Comparison of ENCODE assay signal across 12 mouse cellular contexts in the genomic region with DNA sequence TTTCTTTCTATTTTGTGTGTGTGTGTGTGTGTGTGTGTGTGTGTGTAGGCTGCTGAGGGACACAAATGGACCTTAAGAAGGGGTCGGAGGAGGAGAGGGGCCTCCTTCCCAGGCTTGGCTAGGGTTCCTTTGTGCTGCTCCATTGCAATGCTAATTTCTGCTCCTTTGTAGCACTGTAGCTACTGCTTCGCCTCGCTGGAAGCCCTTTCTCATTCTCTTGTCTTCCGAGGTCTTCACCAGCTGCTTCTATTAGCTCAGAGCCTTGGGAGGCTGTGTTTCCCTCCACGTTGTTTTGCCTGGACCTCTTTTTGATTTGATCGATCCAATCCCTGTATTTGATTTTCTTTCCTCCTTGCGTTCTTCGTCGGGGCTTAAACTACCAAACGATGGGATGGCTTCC.
DNase-seq lines count a peak whose midpoint lies in the region; ATAC-seq lines count a peak whose summit lies in the region.
"Had no signal": no experiment of that assay in that cellular context is flagged by ENCODE, and none has a peak within 500 bp of the region (broad histone marks: within the 10 kb centered on the region; RNA-seq: fewer than 3 reads in every experiment).

No protein-coding gene starts in this region.

- no peak overlapping the region for H3K9ac ChIP-seq in embryonic facial prominence, embryonic 14.5 days (ENCODE audit: low read depth, low read length)
- H3K9ac ChIP-seq in hindbrain, embryonic 15.5 days = no peak overlapping the region
- H3K9ac ChIP-seq in neural tube, embryonic 12.5 days = no peak overlapping the region
- H3K9ac ChIP-seq in intestine, embryonic 16.5 days (ENCODE audit: low read depth, low read length) = no peak overlapping the region
- H3K9ac ChIP-seq: stomach, embryonic 15.5 days had no signal

- peak overlapping the region; percentile 16; the same call in 1 of the 2 replicates for H3K27ac ChIP-seq in embryonic facial prominence, embryonic 14.5 days (replicated peaks; ENCODE audit: low read depth, low read length)
- H3K27ac ChIP-seq in hindbrain, embryonic 15.5 days (replicated peaks) = no peak overlapping the region
- no peak overlapping the region for H3K27ac ChIP-seq in neural tube, embryonic 12.5 days
- H3K27ac ChIP-seq in intestine, embryonic 16.5 days (ENCODE audit: low read length) = no peak overlapping the region
- H3K27ac ChIP-seq: stomach, embryonic 15.5 days had no signal

- H3K9me3 ChIP-seq in embryonic facial prominence, embryonic 14.5 days (ENCODE audit: control insufficient read depth, low read length) = peaks cover 10% of the 10 kb centered on the region
- H3K9me3 ChIP-seq in hindbrain, embryonic 15.5 days = no peaks in the 10 kb centered on the region
- H3K9me3 ChIP-seq in neural tube, embryonic 12.5 days = peaks cover 9% of the 10 kb centered on the region; the same call in 1 of the 2 replicates
- no peaks in the 10 kb centered on the region for H3K9me3 ChIP-seq in intestine, embryonic 16.5 days (ENCODE audit: control insufficient read depth, low read length)
- H3K9me3 ChIP-seq: stomach, embryonic 15.5 days had no signal

- H3K4me3 ChIP-seq in embryonic facial prominence, embryonic 14.5 days (ENCODE audit: low read depth, low read length) = no peak overlapping the region
- H3K4me3 ChIP-seq in hindbrain, embryonic 15.5 days = no peak overlapping the region
- H3K4me3 ChIP-seq in neural tube, embryonic 12.5 days = no peak overlapping the region
- H3K4me3 ChIP-seq in intestine, embryonic 16.5 days (ENCODE audit: low read length) = no peak overlapping the region
- H3K4me3 ChIP-seq: megakaryocyte, embryonic 14.5 days; stomach, embryonic 15.5 days had no signal

- H3K4me1 ChIP-seq in embryonic facial prominence, embryonic 14.5 days (ENCODE audit: control insufficient read depth, insufficient read depth, low read length) = no peaks in the 10 kb centered on the region
- H3K4me1 ChIP-seq in hindbrain, embryonic 15.5 days (replicated peaks) = peaks cover 6% of the 10 kb centered on the region; the same call in 1 of the 2 replicates
- peaks cover 9% of the 10 kb centered on the region for H3K4me1 ChIP-seq in neural tube, embryonic 12.5 days
- H3K4me1 ChIP-seq in intestine, embryonic 16.5 days (ENCODE audit: control insufficient read depth, insufficient read depth, low read length) = no peaks in the 10 kb centered on the region
- H3K4me1 ChIP-seq: megakaryocyte, embryonic 14.5 days; stomach, embryonic 15.5 days had no signal

- intact Hi-C loops in left cerebral cortex, postnatal 4 days (cut with DNase I) = no loop called here
- intact Hi-C loops in left cerebral cortex, postnatal 14 days (cut with DNase I) = no loop called here

- no peak for ATAC-seq in embryonic facial prominence, embryonic 14.5 days (ENCODE audit: low read depth)
- ATAC-seq in hindbrain, embryonic 15.5 days (ENCODE audit: low FRiP score, low read depth) = no peak
- peak; percentile 83 for ATAC-seq in neural tube, embryonic 12.5 days (ENCODE audit: low FRiP score, low read depth)
- ATAC-seq in intestine, embryonic 16.5 days = no peak

- no peaks in the 10 kb centered on the region for H3K36me3 ChIP-seq in embryonic facial prominence, embryonic 14.5 days (ENCODE audit: control insufficient read depth, insufficient read depth, low read length)
- H3K36me3 ChIP-seq in hindbrain, embryonic 15.5 days = no peaks in the 10 kb centered on the region
- no peaks in the 10 kb centered on the region for H3K36me3 ChIP-seq in neural tube, embryonic 12.5 days
- H3K36me3 ChIP-seq in intestine, embryonic 16.5 days (ENCODE audit: control insufficient read depth, insufficient read depth, low read length) = no peaks in the 10 kb centered on the region
- H3K36me3 ChIP-seq: stomach, embryonic 15.5 days had no signal

- H3K27me3 ChIP-seq in embryonic facial prominence, embryonic 14.5 days (replicated peaks; ENCODE audit: control insufficient read depth, insufficient read depth, low read length) = no peaks in the 10 kb centered on the region
- H3K27me3 ChIP-seq in hindbrain, embryonic 15.5 days = no peaks in the 10 kb centered on the region
- H3K27me3 ChIP-seq in neural tube, embryonic 12.5 days (replicated peaks) = no peaks in the 10 kb centered on the region
- no peaks in the 10 kb centered on the region for H3K27me3 ChIP-seq in intestine, embryonic 16.5 days (replicated peaks; ENCODE audit: control insufficient read depth, insufficient read depth, low read length)
- H3K27me3 ChIP-seq: megakaryocyte, embryonic 14.5 days; stomach, embryonic 15.5 days had no signal

- peak; percentile 6 for DNase-seq in left cerebral cortex, postnatal 4 days
- no peak for DNase-seq in left cerebral cortex, postnatal 14 days (ENCODE audit: low spot score in 2 of 2)
- DNase-seq in embryonic facial prominence, embryonic 14.5 days (ENCODE audit: low spot score) = peak; percentile 18
- no peak for DNase-seq in B cell, adult 2 months
- no peak for DNase-seq in gastrocnemius, postnatal 10 days
- DNase-seq: cerebellum, postnatal 36 days; kidney, postnatal 14 days had no signal

- peak overlapping the region; percentile 27; the same call in 1 of the 2 replicates for H3K4me2 ChIP-seq in embryonic facial prominence, embryonic 14.5 days (ENCODE audit: low read depth, low read length)
- peak overlapping the region; percentile 23 for H3K4me2 ChIP-seq in hindbrain, embryonic 15.5 days
- H3K4me2 ChIP-seq in neural tube, embryonic 12.5 days (replicated peaks) = peak overlapping the region; percentile 27
- no peak overlapping the region for H3K4me2 ChIP-seq in intestine, embryonic 16.5 days (ENCODE audit: low read depth, low read length)
- H3K4me2 ChIP-seq: stomach, embryonic 15.5 days had no signal

- WGBS in embryonic facial prominence, embryonic 14.5 days = 26% methylated on average over 10 of the region's 10 CpGs
- WGBS in hindbrain, embryonic 15.5 days = 8% methylated on average over 10 of the region's 10 CpGs
- WGBS in neural tube, embryonic 12.5 days = 8% methylated on average over 10 of the region's 10 CpGs
- 41% methylated on average over 10 of the region's 10 CpGs for whole genome bisulfite sequencing in intestine, embryonic 16.5 days

Comparison
In these comparisons a context has a peak if more than half of its experiments do, and no peak if none do; other contexts are left out.
1. DNase-seq: peak in left cerebral cortex, postnatal 4 days (single experiment) and embryonic facial prominence, embryonic 14.5 days (single experiment); none in left cerebral cortex, postnatal 14 days (0 of 2), B cell, adult 2 months (0 of 2) and gastrocnemius, postnatal 10 days (single experiment).